Mouse (Mus musculus): ENCODE results near the gene Vmn2r32. TPM values are rescaled to one million over a fixed set of nuclear protein-coding genes. Genes with fewer than 3 reads are reported as not detected.
"Not testable (repeated sequence)": the region's sequence is repeated elsewhere in the genome, so short reads cannot be mapped to it uniquely, and the experiment has no call there.

The Vmn2r32 gene
- polyA plus RNA-seq (2012; rRNA removed): not detected in 2 replicates

DNA sequence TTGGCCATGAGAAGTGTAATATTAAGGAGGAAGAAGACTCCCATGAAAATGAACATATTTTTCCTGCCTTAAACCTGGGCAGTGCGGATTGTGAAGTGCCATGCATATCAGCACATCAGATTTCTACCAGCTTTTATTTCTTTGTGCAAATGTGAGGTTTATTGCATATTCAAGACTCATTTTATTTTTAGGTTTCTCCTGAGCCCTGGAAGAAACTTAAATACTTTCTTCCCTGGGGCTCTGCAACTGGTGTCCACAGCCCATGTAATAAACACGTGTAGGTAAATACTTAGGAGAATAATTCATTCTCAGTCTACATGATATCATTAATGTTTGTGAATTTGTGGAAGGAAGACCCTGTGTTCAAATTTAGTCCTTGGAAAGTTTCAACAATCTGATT is at the start of gene Vmn2r32:
TSS of gene Vmn2r32 (minus strand) at position 101 of the 400 bp plus-strand sequence.
- 47% methylated on average over 1 of the region's 2 CpGs for WGBS

More for the DNA sequence above, at the start of gene Vmn2r32:
- H3K27me3 ChIP-seq (ENCODE audit: control insufficient read depth, insufficient read depth, low read length); H3K27ac ChIP-seq (ENCODE audit: insufficient read depth, low read length); H3K4me1 ChIP-seq (ENCODE audit: control insufficient read depth, insufficient read depth, low read length); DNase-seq; H3K4me3 ChIP-seq (replicated peaks; ENCODE audit: insufficient read depth, low read depth, low read length): not testable (repeated sequence)

Other genes with a start within 250 kb of the Vmn2r32 start
- 3.8 and 3.9 TPM in 2 replicates for gene Vmn2r29, start 232.7 kb downstream of the Vmn2r32 start, polyA plus RNA-seq (2012; rRNA removed)
- gene Gm45844, start 201.7 kb downstream of the Vmn2r32 start, polyA plus RNA-seq (2012; rRNA removed): 7.8 and 8.2 TPM in 2 replicates
- 89.4 and 92.1 TPM in 2 replicates for gene Clcn4, start 179.2 kb downstream of the Vmn2r32 start, polyA plus RNA-seq (2012; rRNA removed)
- 0.03 TPM in 1 of 2 replicates, not detected in the other for gene Vmn2r30, start 142.4 kb downstream of the Vmn2r32 start, polyA plus RNA-seq (2012; rRNA removed)
- not detected in 2 replicates for gene Gm45783, start 105.4 kb downstream of the Vmn2r32 start, polyA plus RNA-seq (2012; rRNA removed)
- not detected in 2 replicates for gene Vmn2r31, start 80.3 kb downstream of the Vmn2r32 start, polyA plus RNA-seq (2012; rRNA removed)
- not detected in 2 replicates for gene Vmn2r33, start 86.8 kb upstream of the Vmn2r32 start, polyA plus RNA-seq (2012; rRNA removed)
- gene Vmn2r34, start 209.5 kb upstream of the Vmn2r32 start, polyA plus RNA-seq (2012; rRNA removed): not detected in 2 replicates